Mouse (Mus musculus): ENCODE measurements around the gene Snrpb. TPM values are rescaled to one million over a fixed set of nuclear protein-coding genes. Genes with fewer than 3 reads are reported as not detected.

The Snrpb gene
- 100 to 1,000 TPM; 292 to 325 TPM for polyA plus RNA-seq (2017; shearing (Covaris generic))

GRCm38 (mm10) chr2:130178706-130179506 lies at the start of gene Snrpb:
Snrpb (minus strand) TSS chr2:130179403.
- ATAC-seq, result peak; percentile 86

- no peak for ATAC-seq
Observed at GRCm38 (mm10) chr2:130211581-130211980, 32.4 kb upstream of the Snrpb start.

DNA sequence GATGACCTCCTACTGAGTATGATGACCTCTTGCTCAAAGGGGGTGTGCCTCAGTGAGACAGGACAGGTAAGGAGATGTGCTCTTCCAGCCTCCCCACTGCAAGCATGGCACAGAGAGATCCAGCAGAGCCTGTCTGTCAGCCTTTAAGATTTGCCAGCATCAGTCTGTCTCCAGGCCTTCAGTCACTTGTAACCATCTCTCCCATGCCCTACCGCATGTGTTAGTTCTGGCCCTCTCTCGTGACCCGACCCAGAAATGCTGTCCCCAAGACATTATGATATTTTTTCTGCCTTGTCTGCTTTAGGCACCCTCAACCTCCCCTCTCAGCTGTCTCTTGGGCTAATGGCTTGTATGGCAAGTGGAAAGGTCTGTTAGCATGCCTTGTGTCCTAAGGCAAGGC lies 30.4 kb upstream of the Snrpb start:
- ATAC-seq, result no peak

DNA sequence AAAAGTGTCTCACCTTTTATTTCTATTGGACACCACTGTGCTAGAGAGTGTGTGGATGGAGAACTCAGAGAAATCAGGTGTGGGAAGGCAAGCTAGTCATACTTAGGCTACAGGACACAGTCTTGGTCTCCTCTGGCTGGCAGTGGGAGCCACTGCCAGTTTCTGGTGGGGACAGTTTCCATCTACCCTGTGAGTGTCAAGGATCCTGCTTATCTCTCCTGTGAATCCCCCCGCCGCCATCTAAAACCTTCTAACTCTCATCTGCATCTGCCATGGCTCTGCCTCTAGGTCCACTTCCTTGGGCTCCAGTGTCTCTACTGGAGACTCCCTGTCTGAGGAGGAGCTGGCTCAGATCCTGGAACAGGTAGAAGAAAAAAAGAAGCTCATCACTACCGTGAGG lies 28.8 kb upstream of the Snrpb start:
- ATAC-seq, result no peak

DNA sequence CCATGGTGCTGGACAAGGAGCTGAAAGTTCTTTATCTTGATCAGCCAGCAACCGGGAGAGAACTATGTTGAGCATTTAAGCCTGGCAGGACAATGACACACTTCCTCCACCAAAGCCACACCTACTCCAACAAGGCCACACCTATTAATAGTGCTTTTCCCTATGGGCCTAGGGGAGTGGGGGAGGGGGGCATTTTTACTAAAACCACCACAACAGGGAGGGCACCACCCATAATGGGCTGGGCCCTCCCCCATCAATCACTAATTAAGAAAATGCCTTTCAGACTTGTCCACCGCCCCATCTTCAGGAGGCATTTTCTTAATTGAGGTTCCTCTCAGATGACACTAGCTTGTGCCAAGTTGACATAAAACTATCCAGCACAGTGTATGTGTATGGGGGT lies 28.2 kb upstream of the Snrpb start:
- ATAC-seq, result no peak

DNA sequence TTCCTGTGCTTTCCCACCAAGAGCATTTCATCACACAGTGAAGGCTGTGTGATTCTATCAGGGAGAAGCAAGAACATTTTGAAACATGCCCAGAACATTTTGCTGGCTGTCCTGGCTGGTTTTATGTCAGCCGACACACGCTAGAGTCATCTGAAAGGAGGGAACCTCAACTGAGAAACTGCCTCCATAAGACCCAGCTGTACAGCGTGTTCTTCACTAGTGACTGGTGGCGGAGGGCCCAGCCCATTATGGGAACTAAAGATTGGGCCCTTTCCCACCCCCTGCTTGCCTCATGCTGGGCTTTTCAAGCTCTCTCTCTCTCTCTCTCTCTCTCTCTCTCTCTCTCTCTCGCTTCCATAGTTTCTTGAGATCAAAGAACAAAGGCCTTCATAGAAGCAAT lies 21.8 kb upstream of the Snrpb start:
- no peak for ATAC-seq

DNA sequence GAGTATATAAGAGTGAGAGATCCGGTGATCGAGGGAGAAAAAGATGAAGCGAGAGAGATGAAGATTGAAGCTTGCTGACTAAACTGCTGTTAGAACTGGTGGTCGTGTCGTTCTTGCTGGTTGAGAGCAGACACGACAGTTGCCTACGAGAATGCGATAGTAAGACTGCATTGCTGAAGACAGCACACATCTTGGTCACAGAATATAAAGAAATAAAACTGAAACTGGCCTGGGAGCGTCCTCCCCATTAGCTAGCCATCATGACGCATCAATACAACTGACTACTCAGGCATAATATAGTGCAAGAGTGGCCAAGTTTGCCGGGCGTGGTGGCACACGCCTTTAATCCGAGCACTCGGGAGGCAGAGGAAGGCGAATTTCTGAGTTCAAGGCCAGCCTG lies 15.7 kb upstream of the Snrpb start, which contains the start of gene Tmc2:
TSS of gene Tmc2 (plus strand) at position 301 of the 400 bp plus-strand sequence.
- ATAC-seq, result no peak

DNA sequence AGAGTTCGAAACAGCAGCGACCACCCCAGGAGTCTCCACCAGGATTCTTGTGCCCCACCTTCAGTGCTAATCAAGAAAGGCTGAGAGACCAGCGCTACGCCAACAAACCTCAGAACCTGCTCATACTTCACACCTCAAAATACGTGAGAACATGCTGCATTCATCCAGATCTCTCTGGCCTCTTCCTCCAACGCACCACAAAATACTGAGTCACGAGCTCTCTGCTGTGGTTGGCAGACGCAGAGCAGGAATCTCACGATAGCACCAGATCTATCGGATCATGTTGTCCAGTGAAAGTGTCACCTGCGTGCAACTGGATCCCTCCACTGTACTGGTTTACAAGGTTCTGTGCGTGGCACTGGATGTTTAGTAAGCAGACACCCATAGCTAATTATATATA lies 9.2 kb upstream of the Snrpb start:
- ATAC-seq, result no peak

DNA sequence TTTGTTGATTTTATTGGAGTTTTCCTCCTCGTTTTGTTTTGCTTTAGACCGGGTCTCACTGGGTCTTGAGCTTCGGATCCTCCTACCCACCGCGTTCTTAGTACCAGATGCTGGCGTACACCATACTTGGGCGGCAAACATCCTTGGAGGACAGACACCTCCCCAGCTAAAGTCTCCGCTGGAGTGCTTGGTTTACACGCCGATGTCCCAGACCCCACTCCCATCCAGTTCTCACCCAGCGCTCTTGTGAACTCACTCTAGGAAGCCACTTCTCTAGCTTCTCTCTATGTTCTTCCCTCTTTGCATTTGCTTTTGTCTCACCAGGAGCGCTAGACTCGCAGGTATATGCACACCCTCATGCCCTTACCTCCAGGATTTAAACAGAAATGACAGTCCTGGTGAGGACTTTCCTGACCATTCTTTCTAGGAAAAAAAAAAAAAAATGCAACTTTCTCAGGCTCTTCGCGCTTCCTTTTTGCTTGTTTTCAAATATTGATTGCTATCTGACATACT lies 360 bp upstream of the Snrpb start:
- peak; percentile 51 for ATAC-seq

DNA sequence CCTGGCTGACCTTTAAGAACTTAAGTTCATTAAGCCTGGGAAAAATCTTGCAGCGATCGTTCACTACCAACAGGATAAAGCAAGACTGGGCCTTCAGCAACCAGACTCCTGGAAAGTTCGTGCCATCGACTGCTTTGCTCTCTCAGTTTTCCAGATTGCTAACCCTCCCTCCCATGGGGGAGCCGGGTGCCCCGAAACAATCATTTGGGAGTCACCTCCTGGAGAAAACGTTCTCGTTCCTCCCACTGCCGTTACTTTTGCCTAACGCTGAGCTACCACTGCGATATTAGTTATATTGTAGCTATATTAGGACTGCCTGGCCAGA lies 860 bp downstream of the Snrpb start:
- no peak for ATAC-seq

GRCm38 (mm10) chr2:130176820-130177219 lies 2.4 kb downstream of the Snrpb start:
- ATAC-seq, result no peak

- no peak for ATAC-seq
Observed at GRCm38 (mm10) chr2:130171674-130172073, 7.5 kb downstream of the Snrpb start.

GRCm38 (mm10) chr2:130167861-130168260 lies 11.3 kb downstream of the Snrpb start:
- no peak for ATAC-seq

- ATAC-seq, result peak; percentile 20
Observed at GRCm38 (mm10) chr2:130166311-130167214, 12.6 kb downstream of the Snrpb start.

DNA sequence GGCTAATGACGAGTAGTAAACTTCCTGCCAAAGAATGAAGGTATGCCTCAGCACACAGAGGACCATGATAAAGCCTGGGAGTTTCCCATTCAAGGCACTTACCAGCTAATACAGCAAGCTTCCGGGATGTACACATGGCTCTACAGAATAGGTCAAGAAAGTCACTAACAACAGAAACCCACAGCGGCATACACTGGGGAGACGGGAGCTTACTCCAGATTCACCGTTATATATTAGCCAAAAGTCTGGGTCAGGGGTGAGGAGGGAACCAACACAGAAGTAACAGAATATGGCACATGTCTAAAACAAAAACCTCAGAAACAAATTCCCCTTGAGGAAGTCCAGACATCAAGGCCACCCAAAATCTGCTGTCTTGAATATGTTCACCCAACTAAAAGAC lies 16.5 kb downstream of the Snrpb start:
- no peak for ATAC-seq

GRCm38 (mm10) chr2:130158088-130158437 lies 21.1 kb downstream of the Snrpb start:
- no peak for ATAC-seq

GRCm38 (mm10) chr2:130157231-130158087 lies 21.7 kb downstream of the Snrpb start:
- no peak for ATAC-seq

DNA sequence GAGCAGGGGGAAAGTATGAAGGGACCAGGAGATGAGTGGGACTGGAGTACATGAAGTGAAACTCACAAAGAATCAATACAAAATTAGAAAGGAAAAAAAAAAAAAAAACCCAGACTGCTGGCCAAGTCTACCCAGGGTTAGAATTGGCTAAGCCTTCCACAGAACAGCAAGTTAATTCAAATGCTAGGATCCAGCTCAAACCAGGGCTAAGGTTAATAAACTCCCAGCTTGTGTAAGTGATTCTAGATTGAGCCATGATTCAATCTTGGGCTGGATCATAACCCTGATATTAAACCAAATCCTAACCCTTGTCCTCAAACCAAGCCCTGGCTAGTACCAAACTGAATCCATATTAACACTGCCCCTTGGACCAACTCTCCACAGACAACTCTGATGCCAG lies 23.4 kb downstream of the Snrpb start:
- ATAC-seq, result no peak

GRCm38 (mm10) chr2:130155171-130155570 lies 24.0 kb downstream of the Snrpb start:
- no peak for ATAC-seq

DNA sequence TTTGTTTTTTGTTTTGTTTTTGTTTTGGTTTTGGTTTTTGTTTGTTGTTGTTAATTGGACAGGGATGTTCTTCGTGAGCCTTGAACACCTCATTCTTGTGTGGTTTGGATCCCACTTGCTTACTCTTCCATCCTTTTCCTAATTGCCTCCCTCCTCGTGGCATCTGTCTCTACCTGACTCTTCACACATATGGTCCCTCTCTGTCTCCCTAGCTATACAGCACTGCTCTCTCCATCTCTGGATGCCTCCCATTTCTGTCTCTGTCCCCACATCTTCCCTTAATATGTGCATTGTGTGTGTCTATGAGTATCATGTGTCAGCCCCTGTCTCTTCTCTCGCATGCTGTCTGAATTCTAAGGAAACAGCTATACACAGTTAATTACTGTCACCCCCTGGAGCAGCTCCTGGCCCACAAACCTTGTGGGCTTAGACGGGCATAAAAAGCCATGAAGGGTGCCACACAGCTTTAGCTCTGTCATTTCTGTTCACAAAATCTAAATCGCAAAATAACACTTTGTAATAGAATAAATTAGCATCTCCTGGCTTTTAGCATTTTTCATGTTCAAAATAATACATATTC lies 33.0 kb downstream of the Snrpb start:
- no peak for ATAC-seq

DNA sequence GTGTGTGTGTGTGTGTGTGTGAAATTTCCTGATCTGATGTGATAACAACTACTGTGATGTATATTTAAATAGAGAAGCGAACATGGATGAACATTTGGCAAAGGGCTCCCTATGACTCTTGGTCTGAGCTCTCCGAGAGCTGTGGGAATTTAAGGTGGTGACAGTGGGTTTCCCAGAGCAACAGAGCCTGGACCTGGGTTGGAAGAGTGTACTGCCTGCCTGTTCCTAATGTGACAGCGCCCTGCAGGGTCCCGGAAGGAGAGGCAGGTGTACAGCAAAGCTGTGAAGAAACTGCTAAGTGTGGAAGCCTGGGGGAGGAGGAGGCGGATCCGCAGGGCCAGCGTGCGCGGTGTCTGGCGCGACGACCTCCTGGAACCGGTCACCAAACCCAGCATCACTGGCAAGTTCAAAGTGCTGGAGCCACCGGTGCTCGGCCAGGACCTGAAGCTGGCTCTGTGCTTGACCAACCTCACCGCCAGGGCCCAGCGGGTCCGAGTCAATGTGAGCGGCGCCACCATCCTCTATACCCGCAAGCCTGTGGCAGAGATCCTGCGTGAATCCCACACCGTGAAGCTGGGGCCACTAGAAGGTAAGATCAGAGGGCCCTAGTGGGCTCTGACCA lies 34.4 kb downstream of the Snrpb start:
- ATAC-seq, result no peak

DNA sequence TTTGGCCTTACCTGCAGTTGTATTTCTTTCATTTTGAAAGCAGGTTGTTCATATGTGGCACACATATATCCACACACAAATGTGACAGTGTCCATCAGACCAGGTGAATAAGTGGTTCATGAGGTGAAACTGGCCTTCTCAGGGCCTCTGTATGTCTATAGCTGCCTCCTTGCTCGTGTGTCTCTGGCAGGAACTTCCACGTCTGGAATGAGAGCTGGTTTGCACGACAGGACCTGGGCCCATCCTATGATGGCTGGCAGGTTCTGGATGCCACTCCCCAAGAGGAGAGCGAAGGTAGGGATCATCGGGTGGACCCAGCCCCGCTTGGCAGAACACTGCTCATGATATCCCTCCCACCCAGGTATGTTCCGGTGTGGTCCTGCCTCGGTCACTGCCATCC lies 36.2 kb downstream of the Snrpb start:
- no peak for ATAC-seq

All from CD4-positive, CD25-positive, alpha-beta regulatory T cell, adult 4 months (primary cell).